Mouse (Mus musculus) lung, embryonic 16.5 days (tissue): ENCODE results near the gene Cx3cr1. TPM values are rescaled to one million over a fixed set of nuclear protein-coding genes. Genes with fewer than 3 reads are reported as not detected.

Source experiments
- ATAC-seq: fragments of 200-750 bp; cut with Nextera tagmentation; 2 replicates; pipeline ENCODE4 v1.8.0; 2017; ENCODE audit warnings: low read depth, mild to moderate bottlenecking, moderate library complexity
- H3K27ac ChIP-seq: fragments of 300-500 bp; sonication (generic); 2 replicates; pipeline ENCODE4 v1.5.1; 2014; ENCODE audit warnings: mild to moderate bottlenecking, control low read depth, low read length
- H3K27me3 ChIP-seq: fragments of 300-500 bp; sonication (generic); 2 replicates; pipeline ENCODE4 v1.6.1; 2014; ENCODE audit warnings: low read depth, low read length, mixed read lengths; ENCODE audit not compliant: control insufficient read depth, insufficient read depth
- H3K36me3 ChIP-seq: fragments of 300-500 bp; sonication (generic); 2 replicates; pipeline ENCODE4 v1.6.1; 2014; ENCODE audit warnings: low read length; ENCODE audit not compliant: control insufficient read depth, insufficient read depth
- H3K4me1 ChIP-seq: fragments of 300-500 bp; sonication (generic); replicated peaks from 2 replicates; pipeline ENCODE4 v1.6.1; 2014; ENCODE audit warnings: low read length, mixed read lengths; ENCODE audit not compliant: control insufficient read depth, insufficient read depth
- H3K4me2 ChIP-seq: fragments of 300-500 bp; sonication (generic); 2 replicates; pipeline ENCODE4 v1.6.1; 2014; ENCODE audit warnings: low read depth, low read length, control low read depth
- H3K4me3 ChIP-seq: fragments of 300-500 bp; sonication (generic); 2 replicates; pipeline ENCODE4 v1.5.1; 2014; ENCODE audit warnings: mild to moderate bottlenecking, low read length, control low read depth
- H3K9ac ChIP-seq: fragments of 300-500 bp; sonication (generic); 2 replicates; pipeline ENCODE4 v1.6.1; 2014; ENCODE audit warnings: low read length, control low read depth
- H3K9me3 ChIP-seq: fragments of 300-500 bp; sonication (generic); 2 replicates; pipeline ENCODE4 v1.6.1; 2016; ENCODE audit warnings: low read length; ENCODE audit not compliant: control insufficient read depth
- WGBS: fragments of 180-500 bp; shearing (Covaris S2); extraction: QIAGEN DNeasy Blood & Tissue Kit; methylation state at CpG from one replicate; pipeline ENCODE4 v1.1.7; 2014; 5-methylcytosine and 5-hydroxymethylcytosine counted together
- polyA plus RNA-seq: library from polyadenylated mRNA; unstranded; fragments of >200 nt; fragmentation: Nextera tagmentation; extraction: Ambion mirVana; gene quantifications from 2 replicates; pipeline ENCODE4 v1.2.1, GENCODE M21; 2015

Gene Cx3cr1
- polyA plus RNA-seq, 1 experiment from 2014 or later = 8.9 TPM

- Histone ChIP-seq H3K4me2 (no peak overlapping the region), H3K27ac (peak overlapping the region; percentile 93), H3K27me3 (no peaks in the 10 kb centered on the region), H3K4me3 (no peak overlapping the region), H3K4me1 (peaks cover 17% of the 10 kb centered on the region), H3K9me3 (no peaks in the 10 kb centered on the region), H3K36me3 (no peaks in the 10 kb centered on the region), H3K9ac (no peak overlapping the region)
- 69% methylated on average over 5 of the region's 5 CpGs for WGBS
- no peak for ATAC-seq
Observed at GRCm38 (mm10) chr9:120000761-120001160, 68.9 kb downstream of the Cx3cr1 start.

- WGBS = 60% methylated on average over 6 of the region's 6 CpGs
- H3K36me3 ChIP-seq = no peaks in the 10 kb centered on the region
- ATAC-seq = no peak
- H3K4me3 ChIP-seq = no peak overlapping the region
- H3K9me3 ChIP-seq = no peaks in the 10 kb centered on the region
- H3K27ac ChIP-seq = no peak overlapping the region
- H3K4me1 ChIP-seq = peaks cover 17% of the 10 kb centered on the region
- no peaks in the 10 kb centered on the region for H3K27me3 ChIP-seq
- no peak overlapping the region for H3K4me2 ChIP-seq
- no peak overlapping the region for H3K9ac ChIP-seq
Observed at GRCm38 (mm10) chr9:119999636-120000035, 70.0 kb downstream of the Cx3cr1 start.

- 77% methylated on average over 1 of the region's 1 CpGs for WGBS
- no peak overlapping the region for H3K9ac ChIP-seq
Observed at GRCm38 (mm10) chr9:119998776-119999175, 70.9 kb downstream of the Cx3cr1 start.

GRCm38 (mm10) chr9:119996080-119996479 is 73.6 kb downstream of the Cx3cr1 start:
- H3K36me3 ChIP-seq = no peaks in the 10 kb centered on the region
- H3K27me3 ChIP-seq = no peaks in the 10 kb centered on the region
- H3K9me3 ChIP-seq = no peaks in the 10 kb centered on the region
- H3K4me3 ChIP-seq = no peak overlapping the region
- no peak for ATAC-seq
- no peak overlapping the region for H3K4me2 ChIP-seq
- H3K4me1 ChIP-seq = peaks cover 8% of the 10 kb centered on the region
- no peak overlapping the region for H3K9ac ChIP-seq
- H3K27ac ChIP-seq = no peak overlapping the region
- 80% methylated on average over 4 of the region's 4 CpGs for WGBS

More at GRCm38 (mm10) chr9:119998776-119999175, 70.9 kb downstream of the Cx3cr1 start:
- Histone ChIP-seq H3K4me2 (no peak overlapping the region), H3K9me3 (no peaks in the 10 kb centered on the region), H3K27ac (no peak overlapping the region), H3K27me3 (no peaks in the 10 kb centered on the region), H3K4me1 (peaks cover 17% of the 10 kb centered on the region), H3K36me3 (no peaks in the 10 kb centered on the region), H3K4me3 (no peak overlapping the region)
- ATAC-seq = no peak

GRCm38 (mm10) chr9:119994207-119994606 is 75.5 kb downstream of the Cx3cr1 start:
- ATAC-seq = no peak
- Histone ChIP-seq H3K27ac (no peak overlapping the region), H3K9ac (no peak overlapping the region), H3K27me3 (no peaks in the 10 kb centered on the region), H3K4me1 (no peaks in the 10 kb centered on the region; the same call in 1 of the 2 replicates), H3K9me3 (no peaks in the 10 kb centered on the region), H3K4me3 (no peak overlapping the region), H3K36me3 (no peaks in the 10 kb centered on the region), H3K4me2 (no peak overlapping the region)
- 48% methylated on average over 7 of the region's 7 CpGs for WGBS

- Histone ChIP-seq H3K9me3 (no peaks in the 10 kb centered on the region), H3K4me2 (no peak overlapping the region), H3K36me3 (no peaks in the 10 kb centered on the region), H3K27me3 (no peaks in the 10 kb centered on the region), H3K27ac (no peak overlapping the region), H3K4me1 (no peaks in the 10 kb centered on the region), H3K9ac (no peak overlapping the region), H3K4me3 (no peak overlapping the region)
- WGBS = 43% methylated on average over 10 of the region's 10 CpGs
- no peak for ATAC-seq
Observed at GRCm38 (mm10) chr9:119993092-119993844, 76.4 kb downstream of the Cx3cr1 start.

GRCm38 (mm10) chr9:119991310-119991709 is 78.4 kb downstream of the Cx3cr1 start:
- Histone ChIP-seq H3K27ac (no peak overlapping the region), H3K27me3 (no peaks in the 10 kb centered on the region), H3K4me3 (no peak overlapping the region), H3K9me3 (no peaks in the 10 kb centered on the region), H3K4me2 (no peak overlapping the region), H3K36me3 (no peaks in the 10 kb centered on the region), H3K9ac (no peak overlapping the region), H3K4me1 (no peaks in the 10 kb centered on the region)
- 37% methylated on average over 5 of the region's 5 CpGs for WGBS
- no peak for ATAC-seq

- H3K4me1 ChIP-seq = peaks cover 9% of the 10 kb centered on the region
- H3K36me3 ChIP-seq = no peaks in the 10 kb centered on the region
- no peaks in the 10 kb centered on the region for H3K9me3 ChIP-seq
- H3K27ac ChIP-seq = no peak overlapping the region
- H3K9ac ChIP-seq = no peak overlapping the region
- no peaks in the 10 kb centered on the region for H3K27me3 ChIP-seq
- no peak overlapping the region for H3K4me3 ChIP-seq
- WGBS = 38% methylated on average over 7 of the region's 7 CpGs
- no peak for ATAC-seq
- H3K4me2 ChIP-seq = no peak overlapping the region
Observed at GRCm38 (mm10) chr9:119988304-119988703, 81.4 kb downstream of the Cx3cr1 start.

- no peak overlapping the region for H3K4me2 ChIP-seq
- H3K27me3 ChIP-seq = no peaks in the 10 kb centered on the region
- H3K27ac ChIP-seq = no peak overlapping the region
- WGBS = 75% methylated on average over 10 of the region's 10 CpGs
- no peak for ATAC-seq
- H3K9ac ChIP-seq = no peak overlapping the region
- H3K4me3 ChIP-seq = no peak overlapping the region
- H3K9me3 ChIP-seq = no peaks in the 10 kb centered on the region
- no peaks in the 10 kb centered on the region for H3K36me3 ChIP-seq
- H3K4me1 ChIP-seq = peaks cover 26% of the 10 kb centered on the region
Observed at GRCm38 (mm10) chr9:119985881-119986574, 83.7 kb downstream of the Cx3cr1 start.
